Mouse (Mus musculus) liver, adult 2 months (tissue): ENCODE data around the gene Pitx2.

ENCODE experiments used
- CTCF ChIP-seq: fragments of 200-500 bp; IDR thresholded peaks from 2 replicates; pipeline ENCODE4 v1.5.1; 2011; ENCODE audit warnings: low read depth, low read length, control low read depth
- POLR2A ChIP-seq: fragments of 200-500 bp; IDR thresholded peaks from 2 replicates; pipeline ENCODE4 v1.6.1; 2011; ENCODE audit warnings: low read length, control low read depth; ENCODE audit not compliant: insufficient read depth; ENCODE audit errors: extremely low read depth

GRCm38 (mm10) chr3:129214666-129215161 is 15.0 kb downstream of the Pitx2 start:
- no peak for TF ChIP-seq POLR2A
- no peak for TF ChIP-seq CTCF
